Mouse (Mus musculus) heart, embryonic 11.5 days (tissue): ENCODE measurements around the gene Atcay. TPM values are rescaled to one million over a fixed set of nuclear protein-coding genes. Genes with fewer than 3 reads are reported as not detected.
A peak's percentile ranks its signal among the peaks of the same experiment; 100 is the strongest.

Experiments used
- ATAC-seq: fragments of 200-750 bp; cut with Nextera tagmentation; replicated peaks from 2 replicates; pipeline ENCODE4 v1.8.0; 2017; ENCODE audit warnings: moderate library complexity; ENCODE audit not compliant: insufficient number of reproducible peaks, low FRiP score, low TSS enrichment
- H3K27ac ChIP-seq: fragments of 300-500 bp; sonication (generic); 2 replicates; pipeline ENCODE4 v1.5.1; 2014; ENCODE audit warnings: mild to moderate bottlenecking, low read depth, low read length
- H3K27me3 ChIP-seq: fragments of 300-500 bp; sonication (generic); 2 replicates; pipeline ENCODE4 v1.6.1; 2014; ENCODE audit warnings: mild to moderate bottlenecking, low read length, mixed read lengths; ENCODE audit not compliant: control insufficient read depth, insufficient read depth
- H3K36me3 ChIP-seq: fragments of 300-500 bp; sonication (generic); 2 replicates; pipeline ENCODE4 v1.6.1; 2014; ENCODE audit warnings: mild to moderate bottlenecking, low read length, moderate library complexity, mixed read lengths; ENCODE audit not compliant: control insufficient read depth, insufficient read depth
- H3K4me1 ChIP-seq: fragments of 300-500 bp; sonication (generic); 2 replicates; pipeline ENCODE4 v1.6.1; 2014; ENCODE audit warnings: low read length; ENCODE audit not compliant: control insufficient read depth, insufficient read depth
- H3K4me2 ChIP-seq: fragments of 300-500 bp; sonication (generic); 2 replicates; pipeline ENCODE4 v1.6.1; 2014; ENCODE audit warnings: mild to moderate bottlenecking, moderate library complexity
- H3K4me3 ChIP-seq: fragments of 300-500 bp; sonication (generic); 2 replicates; pipeline ENCODE4 v1.5.1; 2014; ENCODE audit warnings: low read depth, low read length
- H3K9ac ChIP-seq: fragments of 300-500 bp; sonication (generic); 2 replicates; pipeline ENCODE4 v1.6.1; 2014; ENCODE audit warnings: mild to moderate bottlenecking, low read depth, low read length, moderate library complexity
- H3K9me3 ChIP-seq: fragments of 300-500 bp; sonication (generic); replicated peaks from 2 replicates; pipeline ENCODE4 v1.6.1; 2016; ENCODE audit warnings: low read length; ENCODE audit not compliant: control insufficient read depth
- WGBS: fragments of 180-500 bp; shearing (Covaris S2); extraction: QIAGEN DNeasy Blood & Tissue Kit; methylation state at CpG from one replicate; pipeline ENCODE4 v1.1.7; 2014; ENCODE audit not compliant: insufficient replicate concordance; 5-methylcytosine and 5-hydroxymethylcytosine counted together
- polyA plus RNA-seq: library from polyadenylated mRNA; unstranded; fragments of >200 nt; fragmentation: Nextera tagmentation; extraction: Ambion mirVana; gene quantifications from 2 replicates; pipeline ENCODE4 v1.2.1, GENCODE M21; 2014

The Atcay gene
- polyA plus RNA-seq, 1 experiment from 2014 or later: 0.60 TPM

- peak overlapping the region; percentile 90 for H3K9ac ChIP-seq
- peak overlapping the region; percentile 92 for H3K4me2 ChIP-seq
- 0 out of 2 replicates have a peak, but pooled peaks cover 3% of the 10 kb centered on the region for H3K27me3 ChIP-seq
- peaks cover 12% of the 10 kb centered on the region; the same call in 1 of the 2 replicates for H3K36me3 ChIP-seq
- H3K9me3 ChIP-seq: no peaks in the 10 kb centered on the region
- H3K27ac ChIP-seq: peak overlapping the region; percentile 99
- peaks cover 31% of the 10 kb centered on the region for H3K4me1 ChIP-seq
- 1% methylated on average over 83 of the region's 93 CpGs for WGBS
- peak; percentile 69 for ATAC-seq
- peak overlapping the region; percentile 64 for H3K4me3 ChIP-seq
Observed at GRCm38 (mm10) chr10:81192270-81192967, 38.2 kb downstream of the Atcay start.

- 76% methylated on average over 18 of the region's 18 CpGs for WGBS
- Histone ChIP-seq H3K9ac (peak overlapping the region; percentile 90), H3K4me3 (no peak overlapping the region)
Observed at GRCm38 (mm10) chr10:81191342-81191982, 39.2 kb downstream of the Atcay start.

GRCm38 (mm10) chr10:81190912-81191321 is 39.7 kb downstream of the Atcay start:
- Histone ChIP-seq H3K4me2 (no peak overlapping the region), H3K9me3 (no peaks in the 10 kb centered on the region), H3K27me3 (0 out of 2 replicates have a peak, but pooled peaks cover 2% of the 10 kb centered on the region), H3K4me3 (no peak overlapping the region), H3K36me3 (peaks cover 20% of the 10 kb centered on the region), H3K9ac (no peak overlapping the region), H3K27ac (0 out of 2 replicates have a peak overlapping the region, but pooled peaks have one; percentile 18), H3K4me1 (peaks cover 24% of the 10 kb centered on the region)
- 58% methylated on average over 6 of the region's 6 CpGs for WGBS
- no peak for ATAC-seq

More at GRCm38 (mm10) chr10:81191342-81191982, 39.2 kb downstream of the Atcay start:
- Histone ChIP-seq H3K36me3 (peaks cover 20% of the 10 kb centered on the region), H3K4me1 (peaks cover 27% of the 10 kb centered on the region), H3K27ac (peak overlapping the region; percentile 99; the same call in 1 of the 2 replicates), H3K27me3 (0 out of 2 replicates have a peak, but pooled peaks cover 3% of the 10 kb centered on the region), H3K9me3 (no peaks in the 10 kb centered on the region), H3K4me2 (peak overlapping the region; percentile 92)
- ATAC-seq: no peak

GRCm38 (mm10) chr10:81190236-81190911 is 40.3 kb downstream of the Atcay start:
- no peak for ATAC-seq
- Histone ChIP-seq H3K36me3 (peaks cover 20% of the 10 kb centered on the region), H3K9ac (no peak overlapping the region), H3K27ac (no peak overlapping the region), H3K4me1 (peaks cover 24% of the 10 kb centered on the region), H3K27me3 (no peaks in the 10 kb centered on the region), H3K4me2 (no peak overlapping the region), H3K9me3 (no peaks in the 10 kb centered on the region), H3K4me3 (no peak overlapping the region)
- 69% methylated on average over 31 of the region's 31 CpGs for WGBS

GRCm38 (mm10) chr10:81189821-81190220 is 40.8 kb downstream of the Atcay start:
- Histone ChIP-seq H3K27ac (no peak overlapping the region), H3K9me3 (no peaks in the 10 kb centered on the region), H3K4me2 (no peak overlapping the region), H3K4me1 (peaks cover 30% of the 10 kb centered on the region), H3K36me3 (peaks cover 20% of the 10 kb centered on the region), H3K4me3 (no peak overlapping the region), H3K27me3 (no peaks in the 10 kb centered on the region), H3K9ac (no peak overlapping the region)
- no peak for ATAC-seq
- 75% methylated on average over 26 of the region's 26 CpGs for WGBS

- no peak overlapping the region for H3K9ac ChIP-seq
- no peak overlapping the region for H3K4me3 ChIP-seq
- H3K27ac ChIP-seq: no peak overlapping the region
- no peak for ATAC-seq
- H3K9me3 ChIP-seq: no peaks in the 10 kb centered on the region
- 93% methylated on average over 9 of the region's 9 CpGs for WGBS
- no peaks in the 10 kb centered on the region for H3K27me3 ChIP-seq
- no peak overlapping the region for H3K4me2 ChIP-seq
- peaks cover 20% of the 10 kb centered on the region for H3K36me3 ChIP-seq
- H3K4me1 ChIP-seq: peaks cover 32% of the 10 kb centered on the region
Observed at GRCm38 (mm10) chr10:81187161-81187560, 43.5 kb downstream of the Atcay start.

- Histone ChIP-seq H3K9ac (peak overlapping the region; percentile 52), H3K4me2 (peak overlapping the region; percentile 68), H3K27ac (peak overlapping the region; percentile 91), H3K4me3 (no peak overlapping the region), H3K27me3 (no peaks in the 10 kb centered on the region), H3K36me3 (peaks cover 37% of the 10 kb centered on the region), H3K9me3 (no peaks in the 10 kb centered on the region), H3K4me1 (peaks cover 24% of the 10 kb centered on the region)
- 18% methylated on average over 4 of the region's 4 CpGs for WGBS
- ATAC-seq: 0 out of 2 replicates have a peak, but pooled peaks have one; percentile 15
Observed at GRCm38 (mm10) chr10:81184765-81185164, 45.9 kb downstream of the Atcay start.

- Histone ChIP-seq H3K4me3 (peak within 1 kb of the TSS; percentile 62), H3K9me3 (no peaks in the 10 kb centered on the region), H3K27ac (peak within 1 kb of the TSS; percentile 91), H3K9ac (peak within 1 kb of the TSS; percentile 79), H3K4me1 (peaks cover 24% of the 10 kb centered on the region), H3K4me2 (peak within 1 kb of the TSS; percentile 68), H3K36me3 (peaks cover 45% of the 10 kb centered on the region), H3K27me3 (no peaks in the 10 kb centered on the region)
- no peak for ATAC-seq
- WGBS: 79% methylated on average over 5 of the region's 5 CpGs
Observed at GRCm38 (mm10) chr10:81183805-81184204, 46.8 kb downstream of the Atcay start, which contains the start of gene 4930442H23Rik. TSS of gene 4930442H23Rik (minus strand) at chr10:81183849.
